Mouse (Mus musculus): ENCODE results near the gene Gpatch3. TPM values are rescaled to one million over a fixed set of nuclear protein-coding genes. Genes with fewer than 3 reads are reported as not detected.

The Gpatch3 gene
- polyA plus RNA-seq, 1 experiment from 2014 or later = 10.3 TPM

DNA sequence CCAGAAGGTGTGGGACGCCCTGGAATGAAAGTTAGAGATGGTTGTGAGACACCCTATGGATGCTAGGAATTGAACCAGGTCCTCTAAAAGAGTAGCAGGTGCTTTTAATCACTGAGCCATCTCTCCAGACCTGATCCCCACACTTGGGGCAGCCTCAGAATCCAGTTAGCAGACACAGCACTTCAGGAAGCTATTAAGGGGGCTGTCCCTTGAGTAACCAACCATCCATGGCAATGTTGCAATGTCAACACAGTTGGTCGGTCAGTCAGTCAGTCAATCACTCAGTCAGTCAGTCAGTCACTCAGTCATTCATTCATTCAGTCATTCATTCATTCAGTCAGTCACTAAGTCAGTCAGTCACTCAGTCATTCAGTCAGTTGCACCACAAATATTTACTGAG, 54.0 kb downstream of the Gpatch3 start:
- Histone ChIP-seq H3K9me3 (ENCODE audit: control insufficient read depth, low read length) (no peaks in the 10 kb centered on the region), H3K4me3 (ENCODE audit: low read depth, low read length) (no peak overlapping the region), H3K9ac (ENCODE audit: low read length) (no peak overlapping the region), H3K27ac (replicated peaks; ENCODE audit: low read depth, low read length) (no peak overlapping the region), H3K27me3 (ENCODE audit: control insufficient read depth, insufficient read depth, low read length) (no peaks in the 10 kb centered on the region), H3K4me1 (ENCODE audit: control insufficient read depth, insufficient read depth, low read length) (peaks cover 5% of the 10 kb centered on the region; the same call in 1 of the 2 replicates), H3K4me2 (ENCODE audit: low read depth, severe bottlenecking) (no peak overlapping the region), H3K36me3 (ENCODE audit: control insufficient read depth, insufficient read depth, low read length) (peaks cover 2% of the 10 kb centered on the region)
- DNase-seq (ENCODE audit: low spot score) (no peak), ATAC-seq (ENCODE audit: insufficient number of reproducible peaks, low FRiP score, low TSS enrichment, low read depth) (no peak)
- 89% methylated on average over 2 of the region's 2 CpGs for WGBS

DNA sequence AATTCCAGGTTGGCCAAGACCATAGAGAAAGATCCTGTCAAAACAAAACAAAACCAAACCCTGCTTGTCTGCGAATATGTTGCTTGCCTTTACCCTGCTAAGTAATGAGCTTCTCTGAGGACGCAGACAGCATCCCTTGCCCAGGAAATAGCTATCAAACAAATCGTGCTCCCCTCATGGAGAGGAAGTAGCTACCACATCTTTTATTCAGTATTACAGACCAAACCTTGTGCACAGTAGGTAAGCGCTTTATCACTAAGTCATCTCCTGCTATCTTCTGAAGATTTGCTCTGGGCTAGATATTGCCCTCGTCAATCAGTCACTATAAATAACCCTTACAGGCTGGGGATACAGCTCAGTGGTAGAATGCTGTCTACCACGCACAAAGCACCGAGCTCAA, 54.6 kb downstream of the Gpatch3 start:
- Histone ChIP-seq H3K9me3 (ENCODE audit: control insufficient read depth, low read length) (no peaks in the 10 kb centered on the region), H3K36me3 (ENCODE audit: control insufficient read depth, insufficient read depth, low read length) (peaks cover 2% of the 10 kb centered on the region), H3K4me2 (ENCODE audit: low read depth, severe bottlenecking) (no peak overlapping the region), H3K27me3 (ENCODE audit: control insufficient read depth, insufficient read depth, low read length) (no peaks in the 10 kb centered on the region), H3K9ac (ENCODE audit: low read length) (no peak overlapping the region), H3K4me3 (ENCODE audit: low read depth, low read length) (no peak overlapping the region), H3K4me1 (ENCODE audit: control insufficient read depth, insufficient read depth, low read length) (peaks cover 5% of the 10 kb centered on the region; the same call in 1 of the 2 replicates), H3K27ac (replicated peaks; ENCODE audit: low read depth, low read length) (no peak overlapping the region)
- ATAC-seq (ENCODE audit: insufficient number of reproducible peaks, low FRiP score, low TSS enrichment, low read depth) (no peak), DNase-seq (ENCODE audit: low spot score) (no peak)
- 86% methylated on average over 7 of the region's 7 CpGs for WGBS

DNA sequence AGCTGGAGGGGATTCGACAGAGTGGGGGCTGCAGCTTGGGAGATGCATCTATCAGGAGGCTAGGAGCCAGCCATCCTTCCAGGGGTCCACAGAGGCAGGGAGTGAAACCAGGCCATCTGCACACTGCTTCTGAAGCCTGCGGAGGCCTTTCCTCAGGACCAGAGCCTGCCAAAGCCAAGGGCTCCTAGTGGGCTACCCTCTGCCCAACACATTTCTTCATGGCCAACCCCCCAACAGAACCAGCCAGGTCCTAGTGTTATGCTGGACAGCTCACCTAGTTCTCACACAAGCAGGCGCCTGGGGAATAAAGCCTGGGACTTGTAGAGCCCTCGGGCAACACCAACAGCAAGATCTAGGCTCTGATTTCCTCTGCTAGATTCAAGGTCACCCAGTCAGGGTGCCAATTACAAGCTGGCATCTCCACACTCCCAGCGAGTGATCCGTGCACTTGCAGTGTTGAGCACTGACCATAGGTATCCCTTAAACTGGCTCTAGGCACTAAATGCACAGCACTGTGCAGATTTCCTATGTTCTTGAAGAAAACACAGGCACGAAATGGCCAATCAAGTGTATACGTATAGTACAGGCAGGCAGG, 55.9 kb downstream of the Gpatch3 start:
- 90% methylated on average over 8 of the region's 8 CpGs for WGBS
- Histone ChIP-seq H3K4me1 (ENCODE audit: control insufficient read depth, insufficient read depth, low read length) (peaks cover 5% of the 10 kb centered on the region; the same call in 1 of the 2 replicates), H3K36me3 (ENCODE audit: control insufficient read depth, insufficient read depth, low read length) (peaks cover 2% of the 10 kb centered on the region; the same call in 1 of the 2 replicates), H3K27me3 (ENCODE audit: control insufficient read depth, insufficient read depth, low read length) (no peaks in the 10 kb centered on the region), H3K4me3 (ENCODE audit: low read depth, low read length) (no peak overlapping the region), H3K27ac (replicated peaks; ENCODE audit: low read depth, low read length) (no peak overlapping the region), H3K4me2 (ENCODE audit: low read depth, severe bottlenecking) (no peak overlapping the region), H3K9me3 (ENCODE audit: control insufficient read depth, low read length) (no peaks in the 10 kb centered on the region), H3K9ac (ENCODE audit: low read length) (no peak overlapping the region)
- ATAC-seq (ENCODE audit: insufficient number of reproducible peaks, low FRiP score, low TSS enrichment, low read depth) (no peak), DNase-seq (ENCODE audit: low spot score) (no peak)

DNA sequence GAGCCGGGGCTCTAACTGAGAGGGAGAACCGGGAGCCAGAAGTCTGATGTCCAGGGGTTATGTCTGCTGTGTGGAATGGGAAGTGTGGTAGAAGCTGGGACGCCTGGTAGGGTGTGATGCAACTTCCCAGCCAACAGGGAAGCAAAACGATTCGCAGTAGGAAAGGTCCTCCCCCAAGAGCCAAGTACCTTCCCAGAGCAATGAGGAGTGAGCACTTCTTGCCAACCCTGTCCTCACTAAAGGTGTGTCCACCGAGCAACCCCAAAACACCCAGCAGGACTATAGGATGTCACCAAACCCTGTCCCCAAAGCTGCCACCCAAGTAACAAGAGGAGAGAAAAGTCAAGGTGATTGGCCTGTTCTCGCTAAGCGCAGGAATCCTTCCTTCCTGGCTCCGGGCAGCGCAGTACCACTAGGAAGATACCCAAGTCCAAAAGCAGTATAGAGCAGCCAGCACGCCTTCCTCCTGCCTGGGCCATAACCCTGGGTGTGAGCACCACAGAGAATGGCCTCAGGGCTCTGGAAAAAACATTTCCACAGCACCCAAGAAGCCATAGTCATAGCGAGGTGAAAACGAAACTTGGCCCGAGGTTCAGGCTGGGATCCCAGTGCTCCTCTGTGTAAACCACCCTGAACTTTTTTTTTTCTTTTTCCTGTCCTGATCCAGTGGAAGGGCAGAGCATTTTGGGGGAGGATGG, 56.7 kb downstream of the Gpatch3 start:
- Histone ChIP-seq H3K27ac (replicated peaks; ENCODE audit: low read depth, low read length) (no peak overlapping the region), H3K27me3 (ENCODE audit: control insufficient read depth, insufficient read depth, low read length) (no peaks in the 10 kb centered on the region), H3K9ac (ENCODE audit: low read length) (no peak overlapping the region), H3K9me3 (ENCODE audit: control insufficient read depth, low read length) (no peaks in the 10 kb centered on the region), H3K4me1 (ENCODE audit: control insufficient read depth, insufficient read depth, low read length) (peaks cover 5% of the 10 kb centered on the region; the same call in 1 of the 2 replicates), H3K4me3 (ENCODE audit: low read depth, low read length) (no peak overlapping the region), H3K4me2 (ENCODE audit: low read depth, severe bottlenecking) (no peak overlapping the region), H3K36me3 (ENCODE audit: control insufficient read depth, insufficient read depth, low read length) (no peaks in the 10 kb centered on the region)
- ATAC-seq (ENCODE audit: insufficient number of reproducible peaks, low FRiP score, low TSS enrichment, low read depth) (no peak), DNase-seq (ENCODE audit: low spot score) (no peak)
- 78% methylated on average over 14 of the region's 14 CpGs for WGBS

DNA sequence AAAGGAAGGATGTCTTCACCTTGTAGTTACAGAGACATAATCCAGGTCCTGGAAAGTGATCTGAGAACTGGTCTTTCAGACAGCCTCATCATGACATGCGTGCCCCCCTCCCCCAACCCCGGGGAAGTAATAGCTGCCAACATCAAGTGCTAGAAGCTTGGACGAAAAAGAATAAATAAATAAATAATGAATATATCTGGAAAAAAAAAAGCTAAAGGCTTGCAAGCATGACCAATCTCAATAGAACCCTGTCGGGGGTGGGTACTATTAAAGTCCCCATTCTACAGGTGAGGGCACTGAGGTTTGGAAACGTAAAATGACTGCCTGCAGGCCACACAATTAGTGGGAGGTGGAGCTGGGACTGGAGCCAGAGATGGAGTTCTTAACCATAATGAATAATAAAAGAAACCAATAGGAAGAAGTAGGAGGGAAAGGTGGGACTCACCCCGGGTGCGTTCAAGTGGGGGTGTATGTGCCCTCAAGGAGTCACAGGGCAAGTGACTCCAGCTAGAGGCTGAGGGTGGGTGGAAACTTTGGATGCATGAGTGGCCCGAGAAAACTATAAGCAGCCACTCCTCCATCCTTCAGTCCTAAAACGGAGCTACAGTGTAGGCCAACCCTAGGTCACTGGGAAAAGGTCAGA, 57.3 kb downstream of the Gpatch3 start:
- no peak for DNase-seq (ENCODE audit: low spot score)
- WGBS = 53% methylated on average over 9 of the region's 9 CpGs
- Histone ChIP-seq H3K27me3 (ENCODE audit: control insufficient read depth, insufficient read depth, low read length) (no peaks in the 10 kb centered on the region), H3K9me3 (ENCODE audit: control insufficient read depth, low read length) (no peaks in the 10 kb centered on the region), H3K4me2 (ENCODE audit: low read depth, severe bottlenecking) (peak overlapping the region; percentile 94), H3K27ac (replicated peaks; ENCODE audit: low read depth, low read length) (no peak overlapping the region), H3K9ac (ENCODE audit: low read length) (peak overlapping the region; percentile 97), H3K4me1 (ENCODE audit: control insufficient read depth, insufficient read depth, low read length) (peaks cover 5% of the 10 kb centered on the region; the same call in 1 of the 2 replicates), H3K36me3 (ENCODE audit: control insufficient read depth, insufficient read depth, low read length) (no peaks in the 10 kb centered on the region), H3K4me3 (ENCODE audit: low read depth, low read length) (peak overlapping the region; percentile 80)
- no peak for ATAC-seq (ENCODE audit: insufficient number of reproducible peaks, low FRiP score, low TSS enrichment, low read depth)

DNA sequence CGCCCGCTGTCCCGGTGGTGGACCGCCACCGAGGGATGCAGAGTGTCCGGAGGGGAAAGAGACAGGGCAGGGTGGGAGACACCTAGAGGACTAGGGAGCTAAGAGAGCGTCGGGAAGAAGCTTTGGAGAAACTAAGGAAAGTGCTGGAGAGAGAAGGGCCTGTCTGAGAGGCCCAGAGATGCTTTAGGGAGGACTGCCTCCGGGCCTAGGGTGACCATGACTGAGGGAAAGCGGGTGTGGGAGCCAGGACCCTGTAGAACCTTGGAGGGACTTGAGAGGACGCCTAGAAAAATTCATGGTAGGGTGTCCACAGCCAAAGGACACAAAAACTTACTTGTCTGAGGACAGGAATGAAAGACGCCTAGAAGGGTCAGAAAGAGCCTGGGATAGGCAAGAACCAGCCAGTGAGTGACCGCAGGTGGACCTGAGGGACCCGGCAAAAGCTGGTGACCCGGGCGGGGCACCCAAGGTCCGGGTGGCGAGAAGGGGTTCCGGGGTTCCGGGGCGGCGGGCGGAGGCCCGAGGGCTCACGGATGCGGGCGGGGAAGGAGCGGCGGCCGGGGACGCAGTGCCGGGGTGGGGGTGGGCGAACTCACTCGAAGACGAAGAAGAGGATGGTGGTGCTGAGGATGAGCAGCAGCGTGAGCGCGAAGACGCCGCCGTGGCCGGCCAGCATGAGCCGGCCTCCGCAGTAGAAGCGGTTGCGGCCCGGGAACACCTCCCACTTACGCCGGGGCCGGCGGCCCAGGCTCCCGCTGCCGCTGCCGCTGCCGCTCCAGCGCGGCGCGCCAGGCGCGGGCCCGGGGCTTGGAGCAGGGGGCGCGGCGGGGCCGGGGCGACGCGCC, 58.2 kb downstream of the Gpatch3 start:
- H3K4me3 ChIP-seq (ENCODE audit: low read depth, low read length) = peak overlapping the region; percentile 80
- H3K36me3 ChIP-seq (ENCODE audit: control insufficient read depth, insufficient read depth, low read length) = no peaks in the 10 kb centered on the region
- DNase-seq (ENCODE audit: low spot score) (peak; percentile 61), ATAC-seq (ENCODE audit: insufficient number of reproducible peaks, low FRiP score, low TSS enrichment, low read depth) (0 out of 2 replicates have a peak, but pooled peaks have one; percentile 44)
- peak overlapping the region; percentile 94 for H3K4me2 ChIP-seq (ENCODE audit: low read depth, severe bottlenecking)
- no peaks in the 10 kb centered on the region for H3K9me3 ChIP-seq (ENCODE audit: control insufficient read depth, low read length)
- WGBS = 1% methylated on average over 65 of the region's 69 CpGs
- H3K27ac ChIP-seq (replicated peaks; ENCODE audit: low read depth, low read length) = peak overlapping the region; percentile 59; the same call in 1 of the 2 replicates
- H3K4me1 ChIP-seq (ENCODE audit: control insufficient read depth, insufficient read depth, low read length) = peaks cover 5% of the 10 kb centered on the region; the same call in 1 of the 2 replicates
- peak overlapping the region; percentile 97 for H3K9ac ChIP-seq (ENCODE audit: low read length)
- no peaks in the 10 kb centered on the region for H3K27me3 ChIP-seq (ENCODE audit: control insufficient read depth, insufficient read depth, low read length)

DNA sequence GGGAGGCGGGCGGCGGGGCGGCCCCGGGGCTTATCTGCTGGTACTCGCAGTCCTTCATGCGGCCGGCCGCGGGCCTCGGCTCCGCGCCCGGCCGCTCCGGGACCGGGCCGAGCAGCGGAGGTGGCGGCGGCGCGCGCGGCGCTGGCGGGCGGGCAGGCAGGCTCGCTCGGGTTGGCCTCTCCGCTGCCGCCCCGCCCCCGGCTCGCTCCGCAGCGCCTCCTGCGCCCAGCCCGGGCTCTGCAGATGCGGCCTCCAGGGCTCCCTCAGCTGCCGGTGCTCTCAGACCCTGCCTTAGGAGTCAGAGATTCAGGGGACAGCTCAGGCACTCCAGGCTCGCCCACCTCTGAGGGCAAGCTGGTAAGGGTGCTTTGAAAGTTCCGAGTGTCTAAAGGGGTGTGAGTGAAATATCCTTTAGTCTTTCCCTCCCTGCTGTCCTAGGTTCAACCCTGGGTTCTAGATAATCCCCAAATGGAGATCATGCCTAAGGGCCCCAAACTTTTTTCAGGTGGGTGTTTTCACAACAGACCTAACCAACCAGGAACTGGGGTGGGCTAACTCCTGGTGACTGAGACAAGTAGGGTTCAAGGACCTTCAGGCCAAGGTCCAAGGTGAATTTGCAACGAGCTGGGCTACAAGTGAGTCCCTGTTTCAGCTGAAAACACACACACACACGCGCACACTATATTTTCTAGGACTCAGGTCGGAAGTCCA, 58.9 kb downstream of the Gpatch3 start:
- Histone ChIP-seq H3K36me3 (ENCODE audit: control insufficient read depth, insufficient read depth, low read length) (no peaks in the 10 kb centered on the region), H3K27ac (replicated peaks; ENCODE audit: low read depth, low read length) (peak overlapping the region; percentile 59; the same call in 1 of the 2 replicates), H3K9me3 (ENCODE audit: control insufficient read depth, low read length) (no peaks in the 10 kb centered on the region), H3K4me3 (ENCODE audit: low read depth, low read length) (peak overlapping the region; percentile 80), H3K4me2 (ENCODE audit: low read depth, severe bottlenecking) (peak overlapping the region; percentile 94), H3K4me1 (ENCODE audit: control insufficient read depth, insufficient read depth, low read length) (peaks cover 5% of the 10 kb centered on the region; the same call in 1 of the 2 replicates), H3K9ac (ENCODE audit: low read length) (peak overlapping the region; percentile 97), H3K27me3 (ENCODE audit: control insufficient read depth, insufficient read depth, low read length) (no peaks in the 10 kb centered on the region)
- WGBS = 10% methylated on average over 36 of the region's 47 CpGs
- ATAC-seq (ENCODE audit: insufficient number of reproducible peaks, low FRiP score, low TSS enrichment, low read depth) = peak; percentile 65; the same call in 1 of the 2 replicates
- DNase-seq (ENCODE audit: low spot score) = peak; percentile 94

Data from limb, embryonic 11.5 days (tissue).